Mouse (Mus musculus) right cerebral cortex, postnatal 14 days (tissue): Measurements from ENCODE around the gene Ttll12.

ENCODE experiments used
- DNase-seq: peaks from one replicate; pipeline ENCODE4 v3.0.0; 2022

Ttll12 gene

DNA sequence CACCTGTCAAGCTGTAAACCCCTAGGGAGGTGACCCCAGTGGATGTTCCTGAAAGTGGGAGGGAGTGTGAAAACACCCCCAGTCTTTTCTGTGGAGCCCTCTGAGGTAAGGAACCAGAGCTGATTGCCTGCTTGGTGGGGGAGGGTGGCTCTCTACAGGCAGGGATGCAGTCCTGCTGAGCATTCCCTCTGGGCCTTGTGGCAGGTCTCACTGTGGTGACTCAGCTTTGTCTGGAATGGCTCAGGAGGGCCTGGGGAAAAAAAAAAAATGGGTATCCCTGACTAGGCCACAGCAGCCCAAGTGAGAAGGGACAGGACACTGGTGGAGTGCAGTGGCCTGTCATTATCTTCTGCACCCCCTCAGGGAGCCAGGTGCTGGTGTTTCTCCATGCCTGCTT lies 1.8 kb downstream of the Ttll12 start:
- no peak for DNase-seq

- DNase-seq: no peak
Measured at GRCm38 (mm10) chr15:83592260-83593188, 2.4 kb downstream of the Ttll12 start.

GRCm38 (mm10) chr15:83591758-83592157 lies 3.2 kb downstream of the Ttll12 start:
- DNase-seq: no peak

- no peak for DNase-seq
Measured at GRCm38 (mm10) chr15:83590841-83591240, 4.1 kb downstream of the Ttll12 start.

GRCm38 (mm10) chr15:83584741-83585220 lies 10.2 kb downstream of the Ttll12 start:
- no peak for DNase-seq

GRCm38 (mm10) chr15:83583419-83584156 lies 11.4 kb downstream of the Ttll12 start:
- DNase-seq: no peak

- no peak for DNase-seq
Measured at GRCm38 (mm10) chr15:83582931-83583330, 12.0 kb downstream of the Ttll12 start.

DNA sequence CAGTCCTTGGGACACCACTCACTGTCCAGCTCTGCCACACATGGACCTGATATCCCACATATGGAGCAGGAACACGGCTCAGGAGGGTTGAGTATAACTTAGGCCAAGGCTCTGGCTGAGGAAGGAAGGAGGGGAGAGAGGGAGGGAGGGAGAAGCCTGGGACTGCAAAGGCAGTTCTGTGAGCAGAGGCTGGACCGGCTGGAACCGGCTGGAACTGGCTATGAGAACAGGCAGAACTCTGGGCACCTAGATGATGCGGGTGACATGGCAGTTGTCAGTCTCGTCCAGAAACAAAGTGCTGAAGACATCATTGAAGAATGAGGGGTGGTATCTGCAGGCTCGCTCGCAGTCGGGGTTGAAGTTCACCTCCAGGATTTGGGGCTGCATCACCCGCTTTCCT lies 18.3 kb downstream of the Ttll12 start:
- DNase-seq: no peak

GRCm38 (mm10) chr15:83575543-83575942 lies 19.4 kb downstream of the Ttll12 start:
- no peak for DNase-seq

GRCm38 (mm10) chr15:83574731-83575351 lies 20.1 kb downstream of the Ttll12 start:
- no peak for DNase-seq

DNA sequence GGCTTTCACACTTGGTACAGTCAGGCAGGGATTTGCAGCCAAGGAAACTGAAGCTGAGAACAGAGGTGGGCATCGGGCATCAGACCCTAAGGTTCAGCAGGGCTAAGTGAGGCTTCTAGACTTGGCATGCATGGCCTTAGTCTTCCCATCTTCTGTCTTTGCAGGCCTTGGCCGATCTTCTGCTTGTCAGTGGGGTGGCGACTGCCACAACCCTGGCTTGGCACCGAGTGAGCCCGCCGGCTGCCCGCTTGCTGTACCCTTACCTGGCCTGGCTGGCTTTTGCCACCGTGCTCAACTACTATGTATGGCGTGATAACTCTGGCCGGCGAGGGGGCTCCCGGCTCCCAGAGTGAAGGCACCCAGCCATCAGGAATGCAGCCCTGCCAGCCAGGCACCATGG lies 21.4 kb downstream of the Ttll12 start:
- DNase-seq: no peak

GRCm38 (mm10) chr15:83572132-83572531 lies 22.8 kb downstream of the Ttll12 start:
- DNase-seq: no peak

DNA sequence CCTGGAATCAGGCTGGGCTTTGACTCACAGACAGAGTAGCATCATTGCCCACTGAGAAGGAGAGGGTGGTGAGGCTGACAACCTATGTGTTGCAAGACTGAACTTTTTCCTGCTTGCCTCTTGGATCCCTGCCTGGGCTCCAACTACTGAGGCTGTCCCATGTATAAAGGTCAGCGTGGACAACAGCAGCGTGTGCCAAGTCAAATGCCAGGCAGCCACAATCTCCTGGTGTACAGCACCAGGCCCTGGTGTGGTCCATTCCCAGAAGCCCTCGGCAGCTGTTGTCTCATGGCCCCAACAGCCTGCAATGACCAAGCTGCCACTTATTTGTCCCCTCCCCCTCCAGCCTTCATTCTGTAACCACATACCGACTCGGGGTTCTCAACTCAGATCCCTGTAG lies 23.3 kb downstream of the Ttll12 start:
- DNase-seq: no peak

DNA sequence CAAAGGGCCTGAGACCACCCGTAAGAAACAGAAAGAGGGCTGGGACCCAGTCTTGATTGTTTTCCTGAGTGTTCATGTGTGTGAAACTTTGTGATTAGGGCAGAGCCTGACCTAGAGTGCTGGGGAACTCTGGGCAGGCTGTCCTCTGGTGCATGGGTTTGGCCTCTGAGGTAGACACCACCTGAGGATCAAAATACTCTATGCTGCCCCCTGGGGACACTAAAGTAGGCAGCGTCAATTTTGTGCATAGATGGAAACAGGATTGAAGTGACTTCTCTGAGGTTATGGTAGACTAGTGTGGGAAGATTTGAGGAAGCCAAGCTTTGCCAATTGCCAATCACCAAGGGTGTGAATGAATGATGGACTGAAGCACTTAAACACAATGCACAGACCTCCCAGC lies 24.3 kb downstream of the Ttll12 start:
- DNase-seq: no peak

DNA sequence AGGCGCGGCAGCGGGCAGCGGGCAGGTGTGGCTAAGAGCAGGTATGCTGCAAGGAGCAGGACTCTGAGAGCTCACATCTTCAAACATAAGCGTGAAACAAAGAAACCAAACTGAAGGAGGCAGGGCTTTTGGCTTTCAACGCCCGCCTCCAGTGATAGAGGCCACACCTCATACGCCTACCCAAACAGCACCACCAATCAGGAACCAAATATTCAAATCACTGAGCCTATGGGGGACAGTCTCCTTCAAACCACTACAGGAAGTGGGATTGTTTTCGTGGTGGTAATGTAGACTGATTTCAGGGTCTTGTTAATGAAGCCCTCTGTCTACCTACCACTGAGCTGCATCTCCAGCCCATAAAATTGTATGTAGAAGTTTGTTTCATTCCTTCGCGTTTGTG lies 25.3 kb downstream of the Ttll12 start:
- no peak for DNase-seq

DNA sequence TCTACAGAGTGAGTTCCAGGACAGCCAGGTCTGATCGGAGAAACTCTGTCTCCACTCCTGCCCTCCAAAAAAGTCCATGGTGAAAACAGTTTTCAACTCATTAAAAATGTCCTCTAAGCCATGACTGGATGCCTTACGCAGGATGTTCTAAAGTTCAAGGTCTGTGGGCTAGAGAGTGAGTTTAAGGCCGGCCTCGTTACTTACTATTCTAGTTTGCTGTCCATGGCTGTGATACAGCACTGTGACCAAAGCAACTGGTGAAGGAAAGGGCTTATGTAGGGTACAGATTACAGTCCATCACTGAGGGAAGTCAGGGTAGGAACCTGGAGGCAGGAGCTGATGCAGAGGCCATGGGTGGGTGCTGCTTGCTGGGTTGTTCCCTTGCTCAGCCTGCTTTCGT lies 26.4 kb downstream of the Ttll12 start:
- no peak for DNase-seq

DNA sequence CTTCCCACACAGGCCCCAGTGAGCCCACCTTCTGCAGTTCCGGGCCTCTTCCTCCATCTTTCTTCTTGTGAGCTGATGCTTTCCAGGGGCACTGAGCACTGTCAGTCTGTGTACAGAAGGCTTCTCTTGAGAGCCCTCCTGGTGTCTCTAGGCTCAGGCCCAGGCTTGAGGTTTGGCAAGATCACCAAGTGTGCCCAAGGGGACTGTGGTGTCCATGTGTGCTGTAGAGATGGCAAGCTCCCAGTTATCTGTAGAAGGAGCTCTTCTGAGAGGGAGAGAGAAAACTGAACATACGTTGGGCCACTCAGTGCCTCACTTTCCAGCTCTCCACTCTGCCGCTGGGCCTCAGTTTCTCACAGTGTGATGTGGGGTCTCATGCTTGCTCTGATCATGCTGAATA lies 27.2 kb downstream of the Ttll12 start:
- DNase-seq: no peak

DNA sequence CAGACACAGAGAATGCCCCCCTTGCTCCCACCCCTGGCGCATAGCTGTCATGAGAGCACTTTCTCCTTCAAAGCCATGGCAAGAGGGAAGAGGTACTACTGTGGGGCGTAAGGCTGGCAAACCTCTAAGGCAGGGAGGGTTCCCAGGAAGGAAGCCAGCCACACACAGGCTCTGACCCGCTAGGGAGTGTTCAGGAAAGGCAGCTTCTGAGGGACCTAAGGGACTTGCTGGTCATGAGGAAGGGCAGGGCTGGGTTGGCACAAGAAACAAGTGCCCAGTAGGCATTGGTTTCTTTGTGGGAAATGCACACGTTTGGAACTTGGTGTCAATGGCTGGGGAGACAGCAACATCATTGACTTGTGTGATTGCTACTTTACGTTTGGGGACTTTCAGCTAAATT lies 29.0 kb downstream of the Ttll12 start:
- no peak for DNase-seq

- DNase-seq: no peak
Measured at GRCm38 (mm10) chr15:83565434-83565833, 29.5 kb downstream of the Ttll12 start.

DNA sequence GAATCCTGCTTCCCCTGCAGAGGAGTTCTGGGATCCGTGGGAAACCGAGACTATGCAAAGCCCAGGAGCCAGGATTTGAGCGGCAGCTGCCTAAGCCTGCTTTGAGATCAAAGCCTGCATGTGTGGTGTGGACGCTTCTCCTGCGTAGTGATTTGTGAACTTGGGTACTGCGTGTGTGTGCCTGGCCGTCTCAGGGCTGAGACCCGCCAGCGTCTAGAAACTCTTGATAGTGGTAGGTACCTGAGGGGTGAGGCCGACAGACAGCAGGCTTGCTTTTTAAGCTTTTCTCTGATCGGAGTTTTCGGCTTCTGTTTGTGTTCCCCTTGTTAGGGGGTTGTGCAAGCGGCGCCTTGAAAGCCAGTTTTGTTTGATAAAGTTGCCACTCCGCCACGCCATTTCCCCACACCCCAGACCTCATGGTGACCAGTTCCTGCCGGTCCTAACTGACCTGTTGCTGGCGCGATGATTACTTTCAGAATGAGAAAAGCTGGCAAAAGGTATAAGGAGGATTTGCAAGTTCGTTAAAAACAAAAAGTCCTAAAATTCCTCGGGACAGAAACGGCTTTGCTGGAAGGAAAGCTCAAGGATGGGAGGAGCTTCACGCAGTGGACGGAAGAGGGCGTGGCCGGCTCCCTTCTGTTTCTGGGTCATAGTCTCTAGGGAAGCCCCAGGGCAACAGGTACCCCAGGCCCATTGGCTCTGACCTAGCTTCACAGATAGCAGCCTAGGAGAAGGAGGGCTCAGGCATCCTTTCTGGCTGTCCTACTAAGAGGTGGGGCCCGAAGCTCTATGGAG lies 30.9 kb downstream of the Ttll12 start:
- DNase-seq: no peak

GRCm38 (mm10) chr15:83563327-83563856 lies 31.6 kb downstream of the Ttll12 start, which contains the start of the genes Tspo and Mcat:
Gene Tspo, plus strand, starts transcription at chr15:83563592.
Gene Mcat, minus strand, starts transcription at chr15:83563787.
- DNase-seq: no peak

DNA sequence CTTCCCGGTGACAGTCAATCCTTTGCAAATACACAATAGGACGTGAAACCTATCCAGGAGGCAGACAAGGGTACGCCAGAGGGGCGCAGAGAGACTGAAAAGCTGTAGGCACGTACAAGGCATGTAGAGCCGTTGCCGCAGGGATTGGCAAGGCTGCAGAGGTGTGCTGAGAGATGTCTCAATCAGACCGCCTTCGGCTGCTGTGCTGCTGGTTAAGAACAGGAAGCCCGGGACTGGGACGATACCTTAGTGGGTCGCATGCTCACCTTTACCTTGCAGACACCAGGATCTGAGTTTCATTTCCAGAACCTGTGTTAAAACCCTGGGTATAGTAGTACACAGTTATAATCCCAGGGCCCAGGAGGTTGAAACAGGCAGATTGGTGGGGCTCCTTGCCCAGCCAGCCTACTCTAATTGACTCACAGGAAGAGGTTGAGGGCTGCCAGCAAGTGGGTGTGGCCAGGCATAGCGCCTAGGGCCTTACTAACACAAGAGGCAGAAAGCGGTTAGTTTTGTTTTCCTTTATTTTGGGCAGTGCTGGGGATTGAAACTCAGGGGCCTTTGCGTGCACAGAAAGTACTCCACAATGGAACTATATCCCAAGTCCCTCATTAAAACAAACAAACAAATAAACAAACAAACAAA lies 32.2 kb downstream of the Ttll12 start:
- DNase-seq: peak; percentile 43
